Mouse (Mus musculus) liver, adult 2 months (tissue): ENCODE data around the gene Neurl1b.

Source experiments
- CTCF ChIP-seq: fragments of 200-500 bp; IDR thresholded peaks from 2 replicates; pipeline ENCODE4 v1.5.1; 2011; ENCODE audit warnings: low read depth, low read length, control low read depth
- POLR2A ChIP-seq: fragments of 200-500 bp; IDR thresholded peaks from 2 replicates; pipeline ENCODE4 v1.6.1; 2011; ENCODE audit warnings: low read length, control low read depth; ENCODE audit not compliant: insufficient read depth; ENCODE audit errors: extremely low read depth

DNA sequence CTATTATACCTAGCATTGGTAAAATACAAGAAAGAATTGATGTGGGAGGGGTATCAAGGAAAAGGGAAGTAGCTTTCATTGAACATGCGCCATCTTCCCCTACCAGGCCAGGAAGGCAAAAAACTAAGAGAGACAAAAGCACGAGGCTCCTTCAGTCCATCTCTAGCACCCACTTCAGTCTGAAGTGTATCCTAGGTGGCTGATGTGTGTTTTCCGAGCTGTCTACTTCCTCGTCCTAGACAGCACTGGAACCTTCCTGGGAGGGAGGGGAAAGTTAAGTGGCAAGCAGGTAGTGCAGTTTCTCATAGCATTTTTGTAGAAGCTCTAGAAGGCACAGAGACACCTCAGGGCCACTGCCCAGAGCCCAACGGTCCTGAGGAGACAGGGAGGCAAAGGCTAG lies 31.9 kb upstream of the Neurl1b start:
- TF ChIP-seq POLR2A (no peak), CTCF (no peak)
